Mouse (Mus musculus): ENCODE results near the gene Phf23.
A peak's percentile ranks its signal among the peaks of the same experiment; 100 is the strongest.
"Not testable (repeated sequence)": the region's sequence is repeated elsewhere in the genome, so short reads cannot be mapped to it uniquely, and the experiment has no call there.

Gene Phf23

GRCm38 (mm10) chr11:69999666-70000065 is 4.1 kb downstream of the Phf23 start:
- no peak for DNase-seq (ENCODE audit: low read depth)

GRCm38 (mm10) chr11:70000396-70000898 is 4.9 kb downstream of the Phf23 start, which contains the start of gene Dvl2:
TSS of gene Dvl2 (plus strand) at chr11:70000595.
- DNase-seq (ENCODE audit: low read depth) = peak; percentile 99

GRCm38 (mm10) chr11:70001159-70001558 is 5.6 kb downstream of the Phf23 start:
- DNase-seq (ENCODE audit: low read depth) = no peak

- peak; percentile 77 for DNase-seq (ENCODE audit: low read depth)
Measured at GRCm38 (mm10) chr11:70001865-70002264, 6.3 kb downstream of the Phf23 start.

GRCm38 (mm10) chr11:70002471-70002870 is 6.9 kb downstream of the Phf23 start:
- no peak for DNase-seq (ENCODE audit: low read depth)

GRCm38 (mm10) chr11:70005521-70005920 is 9.9 kb downstream of the Phf23 start:
- peak; percentile 69 for DNase-seq (ENCODE audit: low read depth)

GRCm38 (mm10) chr11:70010033-70010432 is 14.5 kb downstream of the Phf23 start:
- DNase-seq (ENCODE audit: low read depth) = no peak

GRCm38 (mm10) chr11:70010548-70010947 is 15.0 kb downstream of the Phf23 start:
- no peak for DNase-seq (ENCODE audit: low read depth)

- no peak for DNase-seq (ENCODE audit: low read depth)
Measured at GRCm38 (mm10) chr11:70010961-70011360, 15.4 kb downstream of the Phf23 start.

GRCm38 (mm10) chr11:70012931-70013330 is 17.4 kb downstream of the Phf23 start:
- no peak for DNase-seq (ENCODE audit: low read depth)

- no peak for DNase-seq (ENCODE audit: low read depth)
Measured at GRCm38 (mm10) chr11:70013408-70013807, 17.8 kb downstream of the Phf23 start.

- DNase-seq (ENCODE audit: low read depth) = no peak
Measured at GRCm38 (mm10) chr11:70014051-70014450, 18.5 kb downstream of the Phf23 start.

GRCm38 (mm10) chr11:70014880-70015558 is 19.4 kb downstream of the Phf23 start, which contains the start of gene Acadvl:
TSS of gene Acadvl (minus strand) at chr11:70015411.
- DNase-seq (ENCODE audit: low read depth) = peak; percentile 91

- DNase-seq (ENCODE audit: low read depth) = peak; percentile 42
Measured at GRCm38 (mm10) chr11:70015677-70016076, 20.1 kb downstream of the Phf23 start.

- DNase-seq (ENCODE audit: low read depth) = not testable (repeated sequence)
Measured at GRCm38 (mm10) chr11:70016177-70016576, 20.6 kb downstream of the Phf23 start.

GRCm38 (mm10) chr11:70016669-70017068 is 21.1 kb downstream of the Phf23 start, which contains the start of gene Dlg4:
TSS of gene Dlg4 (plus strand) at chr11:70016942.
- DNase-seq (ENCODE audit: low read depth) = no peak

- DNase-seq (ENCODE audit: low read depth) = no peak
Measured at GRCm38 (mm10) chr11:70017199-70017767, 21.7 kb downstream of the Phf23 start.

GRCm38 (mm10) chr11:70018131-70018990 is 22.8 kb downstream of the Phf23 start:
- DNase-seq (ENCODE audit: low read depth) = peak; percentile 79

GRCm38 (mm10) chr11:70019495-70020021 is 24.0 kb downstream of the Phf23 start:
- DNase-seq (ENCODE audit: low read depth) = no peak

GRCm38 (mm10) chr11:70020022-70020631 is 24.6 kb downstream of the Phf23 start:
- DNase-seq (ENCODE audit: low read depth) = peak; percentile 81

GRCm38 (mm10) chr11:70020731-70021263 is 25.2 kb downstream of the Phf23 start:
- peak; percentile 94 for DNase-seq (ENCODE audit: low read depth)

All from 416B (cell line).